Mouse (Mus musculus) kidney, adult 2 months (tissue): Measurements from ENCODE around the gene Atrnl1.

ENCODE experiments used
- CTCF ChIP-seq: fragments of 200-500 bp; conservative IDR thresholded peaks from 2 replicates; pipeline ENCODE4 v1.5.1; 2011; ENCODE audit warnings: low read depth, mild to moderate bottlenecking, control low read depth, low read length, moderate library complexity, mixed read lengths; ENCODE audit not compliant: insufficient read depth, insufficient read length
- POLR2A ChIP-seq: fragments of 200-500 bp; IDR thresholded peaks from one replicate; pipeline ENCODE4 v1.6.1; 2011; ENCODE audit warnings: low read depth, low read length, control low read depth

GRCm38 (mm10) chr19:57961738-57962640, 351.2 kb downstream of the Atrnl1 start:
- TF ChIP-seq CTCF = no peak
- no peak for TF ChIP-seq POLR2A
